Comparison of ENCODE assay signal across 8 mouse cellular contexts in the genomic region with DNA sequence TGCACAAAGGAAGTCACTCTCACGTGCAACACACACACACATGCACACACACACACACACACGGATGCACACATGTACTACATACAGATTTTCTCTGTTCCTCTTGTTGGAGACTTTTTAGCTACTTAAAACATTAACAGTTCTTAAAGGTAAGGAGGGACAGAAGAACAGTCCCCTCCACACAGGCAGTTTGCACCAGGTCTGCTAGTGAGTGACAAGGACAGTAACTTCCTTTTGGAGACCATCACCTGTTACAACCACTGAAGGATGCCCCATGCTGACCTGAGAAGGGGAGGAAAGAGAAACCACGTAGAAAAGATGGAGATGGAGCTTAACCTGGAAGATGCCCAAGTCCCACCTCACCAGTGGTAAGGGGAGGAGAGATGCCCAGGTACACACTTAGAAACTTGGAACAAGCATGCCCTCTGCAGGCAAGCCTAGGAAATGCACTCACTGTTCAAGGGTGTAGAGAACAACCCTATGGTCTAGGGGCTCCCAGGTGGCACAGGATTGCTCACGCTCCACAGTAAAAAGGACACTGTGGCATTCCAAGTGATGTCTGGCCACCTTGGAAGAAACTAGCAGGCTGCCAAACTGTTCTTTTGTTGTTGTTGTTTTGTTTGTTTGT. TPM values are rescaled to one million over a fixed set of nuclear protein-coding genes. Genes with fewer than 3 reads are reported as not detected.
DNase-seq lines count a peak whose midpoint lies in the region; ATAC-seq and TF ChIP-seq lines count a peak whose summit lies in the region.

No protein-coding gene starts in this region.

- H3K4me3 ChIP-seq in G1E (ENCODE audit: low read depth, low read length) = no peak overlapping the region
- H3K4me3 ChIP-seq in forebrain, embryonic 13.5 days = no peak overlapping the region
- no peak overlapping the region for H3K4me3 ChIP-seq in hindbrain, embryonic 14.5 days (replicated peaks; ENCODE audit: low read length)

- no peak overlapping the region for H3K4me2 ChIP-seq in forebrain, embryonic 13.5 days
- no peak overlapping the region for H3K4me2 ChIP-seq in hindbrain, embryonic 14.5 days (replicated peaks)

- peaks cover 24% of the 10 kb centered on the region for H3K27me3 ChIP-seq in G1E (ENCODE audit: insufficient read depth, low read length)
- no peaks in the 10 kb centered on the region for H3K27me3 ChIP-seq in forebrain, embryonic 13.5 days
- H3K27me3 ChIP-seq in hindbrain, embryonic 14.5 days (ENCODE audit: control insufficient read depth, insufficient read depth, low read length) = no peaks in the 10 kb centered on the region

- peak; percentile 15 for DNase-seq in G1E (ENCODE audit: low spot score)
- DNase-seq in c-Kit-positive CD71-negative TER-119-negative erythroid progenitor cells, embryonic 14.5 days (ENCODE audit: low read depth) = peak; percentile 60
- DNase-seq in hindbrain, embryonic 14.5 days (ENCODE audit: low spot score) = peak; percentile 90
- DNase-seq in layer of hippocampus, postnatal 14 days (ENCODE audit: low spot score in 2 of 2) = peak; percentile 72 to 74
- DNase-seq in lung, postnatal 36 days = peak; percentile 85
- peak; percentile 80 for DNase-seq in retina, postnatal 7 days (ENCODE audit: low read depth, low spot score)
- peak; percentile 70 for DNase-seq in urinary bladder, postnatal 14 days (ENCODE audit: low spot score)

- no peaks in the 10 kb centered on the region for H3K36me3 ChIP-seq in G1E (replicated peaks)
- no peaks in the 10 kb centered on the region for H3K36me3 ChIP-seq in forebrain, embryonic 13.5 days (ENCODE audit: poor library complexity, severe bottlenecking)
- H3K36me3 ChIP-seq in hindbrain, embryonic 14.5 days (replicated peaks; ENCODE audit: control insufficient read depth, insufficient read depth) = no peaks in the 10 kb centered on the region

- WGBS in forebrain, embryonic 13.5 days = 53% methylated on average over 4 of the region's 4 CpGs
- 59% methylated on average over 4 of the region's 4 CpGs for WGBS in hindbrain, embryonic 14.5 days

- H3K4me1 ChIP-seq in G1E (ENCODE audit: insufficient read depth, low read depth, low read length) = peaks cover 3% of the 10 kb centered on the region
- no peaks in the 10 kb centered on the region for H3K4me1 ChIP-seq in forebrain, embryonic 13.5 days
- H3K4me1 ChIP-seq in hindbrain, embryonic 14.5 days (replicated peaks; ENCODE audit: control insufficient read depth, insufficient read depth, low read length) = no peaks in the 10 kb centered on the region

- no peak for ATAC-seq in G1E (ENCODE audit: extremely low read depth, insufficient number of reproducible peaks, low FRiP score, poor library complexity, severe bottlenecking)
- peak; percentile 94 for ATAC-seq in forebrain, embryonic 13.5 days
- ATAC-seq in hindbrain, embryonic 14.5 days (ENCODE audit: low FRiP score) = peak; percentile 90

- H3K9ac ChIP-seq in forebrain, embryonic 13.5 days = no peak overlapping the region
- H3K9ac ChIP-seq in hindbrain, embryonic 14.5 days = no peak overlapping the region

- peak; percentile 68; the same call in 1 of the 2 replicates for TF ChIP-seq CTCF in G1E (IDR thresholded peaks at IDR 0.05; ENCODE audit: low read depth, low read length)

- H3K27ac ChIP-seq in forebrain, embryonic 13.5 days = no peak overlapping the region
- H3K27ac ChIP-seq in hindbrain, embryonic 14.5 days = no peak overlapping the region

- no peaks in the 10 kb centered on the region for H3K9me3 ChIP-seq in G1E (replicated peaks)
- H3K9me3 ChIP-seq in forebrain, embryonic 13.5 days (replicated peaks) = no peaks in the 10 kb centered on the region
- no peaks in the 10 kb centered on the region for H3K9me3 ChIP-seq in hindbrain, embryonic 14.5 days (ENCODE audit: control insufficient read depth, low read length)

RNA-seq across cellular contexts. Expression of gene Endod1, which starts 39.2 kb away (rescaled TPM):
- total RNA-seq in G1E (2014; fragmentation: Nextera tagmentation) (2.2 and 26.7 TPM in 2 replicates), G1E (2017) (6.1 and 7.5 TPM in 2 replicates)
- polyA plus RNA-seq in G1E (2012) = 5.1 and 5.7 TPM in 2 replicates
- polyA plus RNA-seq in forebrain, embryonic 13.5 days (2015; fragmentation: Nextera tagmentation; extraction: Ambion mirVana) = 4.2 and 4.6 TPM in 2 replicates
- polyA plus RNA-seq in hindbrain, embryonic 14.5 days (2014; fragmentation: Nextera tagmentation; extraction: Ambion mirVana) = 33.4 and 43.7 TPM in 2 replicates
- total RNA-seq in layer of hippocampus, postnatal 14 days (2021) = 10 to 100 TPM; 47.3 to 49.6 TPM

Comparison
In these comparisons a context has a peak if more than half of its experiments do, and no peak if none do; other contexts are left out.
1. DNase-seq: peak in every context shown above with its lines; median percentile 90 in hindbrain, embryonic 14.5 days; 85 in lung, postnatal 36 days; 80 in retina, postnatal 7 days; 73 in layer of hippocampus, postnatal 14 days; 70 in urinary bladder, postnatal 14 days; 60 in c-Kit-positive CD71-negative TER-119-negative erythroid progenitor cells, embryonic 14.5 days; 15 in G1E.